Mouse (Mus musculus) midbrain, embryonic 12.5 days (tissue): ENCODE results near the gene Hus1. TPM values are rescaled to one million over a fixed set of nuclear protein-coding genes. Genes with fewer than 3 reads are reported as not detected.

Source experiments
- ATAC-seq: fragments of 200-750 bp; cut with Nextera tagmentation; 2 replicates; pipeline ENCODE4 v1.8.0; 2017; ENCODE audit warnings: low read depth, moderate TSS enrichment, moderate library complexity; ENCODE audit not compliant: low FRiP score
- H3K27ac ChIP-seq: fragments of 300-500 bp; sonication (generic); replicated peaks from 2 replicates; pipeline ENCODE4 v1.5.1; 2016; ENCODE audit warnings: mild to moderate bottlenecking
- H3K27me3 ChIP-seq: fragments of 300-500 bp; sonication (generic); 2 replicates; pipeline ENCODE4 v1.6.1; 2016; ENCODE audit warnings: mild to moderate bottlenecking
- H3K36me3 ChIP-seq: fragments of 300-500 bp; sonication (generic); 2 replicates; pipeline ENCODE4 v1.6.1; 2016
- H3K4me1 ChIP-seq: fragments of 300-500 bp; sonication (generic); 2 replicates; pipeline ENCODE4 v1.6.1; 2016
- H3K4me2 ChIP-seq: fragments of 300-500 bp; sonication (generic); replicated peaks from 2 replicates; pipeline ENCODE4 v1.6.1; 2016; ENCODE audit warnings: mild to moderate bottlenecking, moderate library complexity
- H3K4me3 ChIP-seq: fragments of 300-500 bp; sonication (generic); 2 replicates; pipeline ENCODE4 v1.5.1; 2016; ENCODE audit warnings: mild to moderate bottlenecking
- H3K9ac ChIP-seq: fragments of 300-500 bp; sonication (generic); replicated peaks from 2 replicates; pipeline ENCODE4 v1.6.1; 2016; ENCODE audit warnings: mild to moderate bottlenecking, moderate library complexity
- H3K9me3 ChIP-seq: fragments of 300-500 bp; sonication (generic); 2 replicates; pipeline ENCODE4 v1.6.1; 2016; ENCODE audit warnings: mild to moderate bottlenecking
- WGBS: fragments of 180-500 bp; shearing (Covaris S2); methylation state at CpG from one replicate; pipeline ENCODE4 v1.1.7; 2016; 5-methylcytosine and 5-hydroxymethylcytosine counted together
- polyA plus RNA-seq: library from polyadenylated mRNA; unstranded; fragments of >200 nt; fragmentation: Nextera tagmentation; extraction: Ambion mirVana; gene quantifications from 2 replicates; pipeline ENCODE4 v1.2.1, GENCODE M21; 2016

The Hus1 gene
- polyA plus RNA-seq, 1 experiment from 2014 or later, result 17.9 TPM

GRCm38 (mm10) chr11:8973166-8973565 is 37.8 kb downstream of the Hus1 start, which contains the start of gene Pkd1l1:
TSS of gene Pkd1l1 (minus strand) at chr11:8973266.
- Histone ChIP-seq H3K9ac (no peak within 1 kb of the TSS), H3K9me3 (no peaks in the 10 kb centered on the region), H3K36me3 (no peaks in the 10 kb centered on the region), H3K4me3 (no peak within 1 kb of the TSS), H3K4me2 (no peak within 1 kb of the TSS), H3K4me1 (no peaks in the 10 kb centered on the region), H3K27ac (no peak within 1 kb of the TSS), H3K27me3 (no peaks in the 10 kb centered on the region)
- no peak for ATAC-seq
- WGBS, result 62% methylated on average over 3 of the region's 3 CpGs

GRCm38 (mm10) chr11:8972093-8972492 is 38.9 kb downstream of the Hus1 start:
- no peaks in the 10 kb centered on the region for H3K4me1 ChIP-seq
- no peaks in the 10 kb centered on the region for H3K9me3 ChIP-seq
- 86% methylated on average over 6 of the region's 6 CpGs for WGBS
- no peaks in the 10 kb centered on the region for H3K27me3 ChIP-seq
- H3K4me3 ChIP-seq, result no peak overlapping the region
- H3K36me3 ChIP-seq, result no peaks in the 10 kb centered on the region
- H3K27ac ChIP-seq, result no peak overlapping the region
- no peak overlapping the region for H3K9ac ChIP-seq
- ATAC-seq, result no peak
- no peak overlapping the region for H3K4me2 ChIP-seq

DNA sequence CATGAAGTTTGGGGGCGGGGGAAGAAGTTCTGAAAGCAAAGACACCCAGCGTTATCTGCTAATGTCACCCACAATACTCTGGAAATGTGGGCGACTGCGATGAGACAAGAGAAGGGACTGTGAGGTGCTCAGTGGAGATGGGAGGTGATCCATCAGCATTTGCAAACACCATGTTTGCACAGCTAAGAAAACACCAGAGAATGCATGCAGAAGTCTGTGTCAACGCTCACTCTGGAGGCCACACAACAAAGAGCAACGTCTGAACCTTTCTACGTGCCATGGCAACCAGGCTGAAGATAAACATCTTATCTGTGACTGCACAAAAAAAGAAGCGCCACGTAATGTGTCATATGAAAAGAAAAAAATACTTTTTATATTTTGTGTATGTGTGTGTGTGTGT is 40.5 kb downstream of the Hus1 start:
- no peak overlapping the region for H3K4me2 ChIP-seq
- H3K27ac ChIP-seq, result no peak overlapping the region
- no peak overlapping the region for H3K9ac ChIP-seq
- 69% methylated on average over 9 of the region's 9 CpGs for WGBS
- no peak overlapping the region for H3K4me3 ChIP-seq
- H3K9me3 ChIP-seq, result no peaks in the 10 kb centered on the region
- no peaks in the 10 kb centered on the region for H3K36me3 ChIP-seq
- no peaks in the 10 kb centered on the region for H3K27me3 ChIP-seq
- H3K4me1 ChIP-seq, result no peaks in the 10 kb centered on the region
- no peak for ATAC-seq

GRCm38 (mm10) chr11:8968094-8968493 is 42.9 kb downstream of the Hus1 start:
- no peaks in the 10 kb centered on the region for H3K9me3 ChIP-seq
- no peaks in the 10 kb centered on the region for H3K27me3 ChIP-seq
- H3K27ac ChIP-seq, result no peak overlapping the region
- no peaks in the 10 kb centered on the region for H3K36me3 ChIP-seq
- ATAC-seq, result no peak
- H3K4me2 ChIP-seq, result no peak overlapping the region
- no peak overlapping the region for H3K4me3 ChIP-seq
- H3K9ac ChIP-seq, result no peak overlapping the region
- 98% methylated on average over 7 of the region's 7 CpGs for WGBS
- no peaks in the 10 kb centered on the region for H3K4me1 ChIP-seq

DNA sequence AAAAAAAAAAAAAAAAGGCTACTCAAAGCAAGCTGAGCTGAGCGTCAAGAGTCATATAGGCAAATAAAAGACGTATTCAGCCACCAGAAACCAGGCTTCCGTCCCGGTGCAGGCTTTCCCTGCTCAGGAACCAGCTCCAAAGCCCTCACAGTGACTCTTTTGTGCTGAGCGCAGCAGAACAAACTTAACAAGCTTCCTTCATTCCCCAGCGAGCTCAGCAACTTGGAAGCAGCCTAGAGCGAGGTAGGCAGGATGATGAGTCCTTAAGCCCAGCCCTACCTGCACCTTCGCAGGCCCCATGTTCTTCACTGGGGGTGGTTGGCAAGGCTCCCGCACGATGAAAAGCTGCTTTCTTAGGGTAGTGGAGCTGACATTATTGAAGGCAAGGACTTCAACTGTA is 52.4 kb downstream of the Hus1 start:
- Histone ChIP-seq H3K36me3 (no peaks in the 10 kb centered on the region), H3K27ac (no peak overlapping the region), H3K9ac (no peak overlapping the region), H3K9me3 (no peaks in the 10 kb centered on the region), H3K4me2 (no peak overlapping the region), H3K4me3 (no peak overlapping the region), H3K27me3 (no peaks in the 10 kb centered on the region), H3K4me1 (no peaks in the 10 kb centered on the region)
- WGBS, result 65% methylated on average over 10 of the region's 10 CpGs
- no peak for ATAC-seq

- Histone ChIP-seq H3K4me2 (no peak overlapping the region), H3K4me1 (no peaks in the 10 kb centered on the region), H3K36me3 (no peaks in the 10 kb centered on the region), H3K27ac (no peak overlapping the region), H3K27me3 (no peaks in the 10 kb centered on the region), H3K9me3 (no peaks in the 10 kb centered on the region), H3K4me3 (no peak overlapping the region), H3K9ac (no peak overlapping the region)
- 75% methylated on average over 4 of the region's 4 CpGs for WGBS
- ATAC-seq, result no peak
Observed at GRCm38 (mm10) chr11:8958108-8958507, 52.9 kb downstream of the Hus1 start.

- Histone ChIP-seq H3K27me3 (no peaks in the 10 kb centered on the region), H3K36me3 (no peaks in the 10 kb centered on the region), H3K27ac (no peak overlapping the region), H3K4me3 (no peak overlapping the region), H3K9me3 (no peaks in the 10 kb centered on the region), H3K4me2 (no peak overlapping the region), H3K9ac (no peak overlapping the region), H3K4me1 (no peaks in the 10 kb centered on the region)
- ATAC-seq, result no peak
- WGBS, result 66% methylated on average over 6 of the region's 6 CpGs
Observed at GRCm38 (mm10) chr11:8957023-8957422, 54.0 kb downstream of the Hus1 start.

GRCm38 (mm10) chr11:8955678-8956077 is 55.3 kb downstream of the Hus1 start:
- no peak overlapping the region for H3K4me2 ChIP-seq
- H3K27me3 ChIP-seq, result no peaks in the 10 kb centered on the region
- ATAC-seq, result peak; percentile 80
- H3K9ac ChIP-seq, result no peak overlapping the region
- no peaks in the 10 kb centered on the region for H3K9me3 ChIP-seq
- no peak overlapping the region for H3K4me3 ChIP-seq
- WGBS, result 13% methylated on average over 1 of the region's 1 CpGs
- H3K4me1 ChIP-seq, result no peaks in the 10 kb centered on the region
- no peak overlapping the region for H3K27ac ChIP-seq
- H3K36me3 ChIP-seq, result no peaks in the 10 kb centered on the region

DNA sequence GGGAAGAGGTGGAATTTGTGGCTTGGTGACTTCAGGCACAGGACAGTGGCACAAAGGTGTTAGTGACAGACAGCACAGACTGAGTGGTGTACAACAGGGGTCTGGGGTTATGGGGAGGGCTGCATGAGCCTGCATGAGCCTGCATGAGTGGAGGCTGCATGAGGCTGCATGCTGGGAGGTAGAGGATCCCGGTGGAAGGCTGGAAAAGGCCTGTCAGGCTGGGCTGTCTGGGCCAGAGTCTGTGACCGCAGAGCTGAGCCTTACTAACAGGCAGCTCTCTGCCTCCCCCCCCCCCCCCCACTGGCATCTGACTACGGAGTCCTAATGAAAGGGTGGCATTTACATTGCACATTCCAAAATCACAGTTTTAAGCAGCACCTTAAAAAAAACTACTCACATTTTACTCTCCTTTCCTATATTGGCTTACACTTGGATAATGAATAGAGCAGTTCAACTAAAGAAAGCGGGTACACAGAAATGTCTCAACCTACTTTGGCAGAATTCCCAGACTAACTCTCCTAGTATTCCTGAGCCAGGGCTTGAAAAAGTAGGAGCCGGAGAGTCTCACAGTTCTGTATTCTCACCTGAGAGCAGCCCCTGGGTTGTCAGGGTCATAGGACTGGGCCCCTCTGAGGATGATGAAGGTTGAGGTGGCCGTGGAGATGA is 61.1 kb downstream of the Hus1 start:
- Histone ChIP-seq H3K27ac (no peak overlapping the region), H3K9ac (no peak overlapping the region), H3K4me3 (no peak overlapping the region), H3K9me3 (no peaks in the 10 kb centered on the region), H3K4me2 (no peak overlapping the region), H3K27me3 (no peaks in the 10 kb centered on the region), H3K36me3 (no peaks in the 10 kb centered on the region), H3K4me1 (peaks cover 3% of the 10 kb centered on the region; the same call in 1 of the 2 replicates)
- 79% methylated on average over 6 of the region's 6 CpGs for WGBS
- ATAC-seq, result 0 out of 2 replicates have a peak, but pooled peaks have one; percentile 25

DNA sequence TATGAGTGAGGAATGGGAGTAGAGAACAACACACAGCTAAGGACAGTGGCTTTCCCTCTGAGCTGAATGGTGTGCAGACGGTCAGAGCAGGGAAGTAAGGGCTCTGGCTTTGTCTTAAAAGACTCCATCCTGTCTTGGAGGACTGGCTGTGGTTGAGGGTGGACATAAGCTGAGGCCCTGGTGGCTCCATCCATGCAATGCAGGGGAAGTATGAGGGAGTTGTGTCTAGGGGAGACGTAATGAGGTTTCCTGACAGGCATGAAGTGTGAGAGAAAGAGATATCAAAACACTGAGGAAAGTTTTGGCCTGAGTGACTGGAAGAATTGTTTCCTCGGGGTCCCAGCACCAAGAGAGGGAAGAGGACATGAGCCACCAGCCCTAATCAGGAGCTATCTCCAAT is 62.1 kb downstream of the Hus1 start:
- Histone ChIP-seq H3K27me3 (no peaks in the 10 kb centered on the region), H3K4me2 (no peak overlapping the region), H3K36me3 (no peaks in the 10 kb centered on the region), H3K9me3 (no peaks in the 10 kb centered on the region), H3K4me1 (peaks cover 3% of the 10 kb centered on the region; the same call in 1 of the 2 replicates), H3K9ac (no peak overlapping the region), H3K4me3 (no peak overlapping the region), H3K27ac (no peak overlapping the region)
- WGBS, result 81% methylated on average over 3 of the region's 3 CpGs
- no peak for ATAC-seq

GRCm38 (mm10) chr11:8944114-8944513 is 66.9 kb downstream of the Hus1 start:
- no peaks in the 10 kb centered on the region for H3K4me1 ChIP-seq
- no peak overlapping the region for H3K4me2 ChIP-seq
- no peaks in the 10 kb centered on the region for H3K27me3 ChIP-seq
- no peaks in the 10 kb centered on the region for H3K36me3 ChIP-seq
- no peak overlapping the region for H3K9ac ChIP-seq
- WGBS, result 87% methylated on average over 4 of the region's 4 CpGs
- no peak overlapping the region for H3K27ac ChIP-seq
- no peak overlapping the region for H3K4me3 ChIP-seq
- ATAC-seq, result no peak
- H3K9me3 ChIP-seq, result no peaks in the 10 kb centered on the region
